Comparison of ENCODE assay signal across 10 mouse cellular contexts in genomic region chr4:156342569-156343325, GRCm38 (mm10). TPM values are rescaled to one million over a fixed set of nuclear protein-coding genes. Genes with fewer than 3 reads are reported as not detected.
DNase-seq lines count a peak whose midpoint lies in the region; ATAC-seq and TF ChIP-seq lines count a peak whose summit lies in the region.
"Had no signal": no experiment of that assay in that cellular context is flagged by ENCODE, and none has a peak within 500 bp of the region (broad histone marks: within the 10 kb centered on the region; RNA-seq: fewer than 3 reads in every experiment).

No protein-coding gene starts in this region.

- H3K4me3 ChIP-seq in midbrain, embryonic 14.5 days (replicated peaks; ENCODE audit: low read depth, low read length), result no peak overlapping the region
- no peak overlapping the region for H3K4me3 ChIP-seq in heart, adult 2 months

- no peaks in the 10 kb centered on the region for H3K27me3 ChIP-seq in midbrain, embryonic 14.5 days (ENCODE audit: control insufficient read depth, insufficient read depth, low read length)
- H3K27me3 ChIP-seq in heart, adult 2 months (ENCODE audit: control insufficient read depth, insufficient read depth, low read length), result no peaks in the 10 kb centered on the region

- H3K79me2 ChIP-seq in heart, adult 2 months (replicated peaks; ENCODE audit: control insufficient read depth, insufficient read depth, low read length), result no peaks in the 10 kb centered on the region

- ATAC-seq in midbrain, embryonic 14.5 days (ENCODE audit: low FRiP score, low TSS enrichment), result peak; percentile 83

- DNase-seq in WW6 (ENCODE audit: low read depth, low spot score), result peak; percentile 38
- DNase-seq in embryo, embryonic 10.5 days (ENCODE audit: low spot score), result peak; percentile 71
- peak; percentile 81 for DNase-seq in induced T-regulatory cell, adult 2 months (ENCODE audit: low read depth)
- peak; percentile 40 for DNase-seq in midbrain, embryonic 14.5 days
- no peak for DNase-seq in left cerebral cortex, postnatal 36 days (ENCODE audit: low spot score in 2 of 2)
- DNase-seq in kidney, postnatal 25 days, result no peak
- no peak for DNase-seq in kidney, postnatal 4 days
- DNase-seq in heart, adult 2 months, result no peak
- DNase-seq: cerebellum, adult 2 months; right cerebral cortex, postnatal 14 days had no signal

- no peak overlapping the region for H3K27ac ChIP-seq in midbrain, embryonic 14.5 days (replicated peaks; ENCODE audit: low read depth, low read length)
- no peak overlapping the region for H3K27ac ChIP-seq in heart, adult 2 months

- no peaks in the 10 kb centered on the region for H3K36me3 ChIP-seq in midbrain, embryonic 14.5 days (ENCODE audit: control insufficient read depth, insufficient read depth, low read length)
- no peaks in the 10 kb centered on the region for H3K36me3 ChIP-seq in heart, adult 2 months (ENCODE audit: control insufficient read depth, insufficient read depth, low read length)

- H3K9me3 ChIP-seq in midbrain, embryonic 14.5 days (ENCODE audit: control insufficient read depth, low read length), result peaks cover 33% of the 10 kb centered on the region

- no peak overlapping the region for H3K4me2 ChIP-seq in midbrain, embryonic 14.5 days (ENCODE audit: low read length)

- intact Hi-C loops in left cerebral cortex, postnatal 36 days (cut with DNase I), result no loop called here
- intact Hi-C loops in heart, adult 2 months (cut with DNase I), result no loop called here

- no peak for TF ChIP-seq POLR2A in heart, adult 2 months (IDR thresholded peaks at IDR 0.05; ENCODE audit: insufficient read depth, low read depth, low read length)

- no peak for TF ChIP-seq EP300 in heart, adult 2 months (IDR thresholded peaks at IDR 0.05; ENCODE audit: insufficient read depth, low read depth, low read length)

- 90% methylated on average over 2 of the region's 2 CpGs for WGBS in midbrain, embryonic 14.5 days
- 71% methylated on average over 2 of the region's 2 CpGs for WGBS in heart, adult 2 months

- TF ChIP-seq CTCF in heart, adult 2 months (IDR thresholded peaks at IDR 0.05), result no peak

- H3K4me1 ChIP-seq in midbrain, embryonic 14.5 days (ENCODE audit: control insufficient read depth, insufficient read depth, low read length), result no peaks in the 10 kb centered on the region
- H3K4me1 ChIP-seq in heart, adult 2 months (ENCODE audit: control insufficient read depth, insufficient read depth, low read length), result no peaks in the 10 kb centered on the region

- no peak overlapping the region for H3K9ac ChIP-seq in midbrain, embryonic 14.5 days (replicated peaks; ENCODE audit: low read length)
- no peak overlapping the region for H3K9ac ChIP-seq in heart, adult 2 months (ENCODE audit: low read depth, low read length)

RNA-seq across cellular contexts. Expression of gene Vmn2r-ps159, which starts 11.8 kb away (rescaled TPM):
- polyA plus RNA-seq in midbrain, embryonic 14.5 days (2014; fragmentation: Nextera tagmentation; extraction: Ambion mirVana), result not detected in 2 replicates
- not detected for total RNA-seq in left cerebral cortex, postnatal 36 days (2021)
- total RNA-seq in heart, adult 2 months (2021), result not detected
- polyA plus RNA-seq in heart, adult 2 months (2012; rRNA removed), result not detected in 2 replicates
- polyA plus RNA-seq: cerebellum, adult 2 months had no signal

Comparison
In these comparisons a context has a peak if more than half of its experiments do, and no peak if none do; other contexts are left out.
1. DNase-seq: peak in WW6 (single experiment), embryo, embryonic 10.5 days (single experiment), induced T-regulatory cell, adult 2 months (single experiment) and midbrain, embryonic 14.5 days (single experiment); none in left cerebral cortex, postnatal 36 days (0 of 2), kidney, postnatal 25 days (0 of 2), kidney, postnatal 4 days (0 of 2) and heart, adult 2 months (0 of 2).